Mouse (Mus musculus) hindbrain, embryonic 13.5 days (tissue): ENCODE measurements at regions not wholly inside any gene's neighbourhood (a gene's known extent, or its start where the extent isn't known, plus 50 kb on each side); places are given as distances from the start of the nearest gene placed in this dataset.

Experiments
- ATAC-seq: fragments of 200-750 bp; cut with Nextera tagmentation; 2 replicates; pipeline ENCODE4 v1.8.0; 2017; ENCODE audit warnings: moderate TSS enrichment; ENCODE audit not compliant: low FRiP score
- H3K27ac ChIP-seq: fragments of 300-500 bp; sonication (generic); 2 replicates; pipeline ENCODE4 v1.5.1; 2015; ENCODE audit warnings: inconsistent platforms, mild to moderate bottlenecking, moderate library complexity
- H3K27me3 ChIP-seq: fragments of 300-500 bp; sonication (generic); 2 replicates; pipeline ENCODE4 v1.6.1; 2015; ENCODE audit warnings: mild to moderate bottlenecking, inconsistent platforms
- H3K36me3 ChIP-seq: fragments of 300-500 bp; sonication (generic); 2 replicates; pipeline ENCODE4 v1.6.1; 2015; ENCODE audit warnings: mild to moderate bottlenecking, inconsistent platforms
- H3K4me1 ChIP-seq: fragments of 300-500 bp; sonication (generic); replicated peaks from 2 replicates; pipeline ENCODE4 v1.6.1; 2015; ENCODE audit warnings: inconsistent platforms
- H3K4me2 ChIP-seq: fragments of 300-500 bp; sonication (generic); 2 replicates; pipeline ENCODE4 v1.6.1; 2015; ENCODE audit warnings: inconsistent platforms, mild to moderate bottlenecking, moderate library complexity
- H3K4me3 ChIP-seq: fragments of 300-500 bp; sonication (generic); 2 replicates; pipeline ENCODE4 v1.5.1; 2015; ENCODE audit warnings: mild to moderate bottlenecking, inconsistent platforms
- H3K9ac ChIP-seq: fragments of 300-500 bp; sonication (generic); 2 replicates; pipeline ENCODE4 v1.6.1; 2015; ENCODE audit warnings: mild to moderate bottlenecking, inconsistent platforms
- H3K9me3 ChIP-seq: fragments of 300-500 bp; sonication (generic); 2 replicates; pipeline ENCODE4 v1.6.1; 2016; ENCODE audit warnings: inconsistent platforms
- WGBS: fragments of 180-500 bp; shearing (Covaris S2); methylation state at CpG from one replicate; pipeline ENCODE4 v1.1.7; 2015; 5-methylcytosine and 5-hydroxymethylcytosine counted together

GRCm38 (mm10) chr12:35429473-35429872 lies 105.4 kb downstream of the Ahr start:
- Histone ChIP-seq H3K27me3 (no peaks in the 10 kb centered on the region), H3K4me2 (no peak overlapping the region), H3K36me3 (no peaks in the 10 kb centered on the region), H3K27ac (no peak overlapping the region), H3K9ac (no peak overlapping the region), H3K4me3 (no peak overlapping the region), H3K4me1 (no peaks in the 10 kb centered on the region), H3K9me3 (no peaks in the 10 kb centered on the region)
- 95% methylated on average over 1 of the region's 1 CpGs for WGBS
- ATAC-seq, result no peak

- Histone ChIP-seq H3K27ac (no peak overlapping the region), H3K9ac (no peak overlapping the region), H3K27me3 (no peaks in the 10 kb centered on the region), H3K4me1 (0 out of 2 replicates have a peak, but pooled peaks cover 3% of the 10 kb centered on the region), H3K36me3 (no peaks in the 10 kb centered on the region), H3K4me3 (no peak overlapping the region), H3K9me3 (no peaks in the 10 kb centered on the region), H3K4me2 (no peak overlapping the region)
- 59% methylated on average over 2 of the region's 2 CpGs for WGBS
- ATAC-seq, result no peak
These were observed 115.6 kb downstream of the Ahr start for GRCm38 (mm10) chr12:35419206-35419605.

- Histone ChIP-seq H3K4me1 (0 out of 2 replicates have a peak, but pooled peaks cover 3% of the 10 kb centered on the region), H3K4me3 (no peak overlapping the region), H3K36me3 (no peaks in the 10 kb centered on the region), H3K4me2 (no peak overlapping the region), H3K27me3 (no peaks in the 10 kb centered on the region), H3K9me3 (no peaks in the 10 kb centered on the region), H3K9ac (no peak overlapping the region), H3K27ac (no peak overlapping the region)
- ATAC-seq, result no peak
- WGBS, result 94% methylated on average over 4 of the region's 4 CpGs
These were observed 116.9 kb downstream of the Ahr start for GRCm38 (mm10) chr12:35417943-35418342.

GRCm38 (mm10) chr12:35416583-35416982 lies 118.3 kb downstream of the Ahr start:
- Histone ChIP-seq H3K9me3 (no peaks in the 10 kb centered on the region), H3K9ac (no peak overlapping the region), H3K27me3 (no peaks in the 10 kb centered on the region), H3K4me3 (no peak overlapping the region), H3K36me3 (no peaks in the 10 kb centered on the region), H3K27ac (no peak overlapping the region), H3K4me1 (0 out of 2 replicates have a peak, but pooled peaks cover 3% of the 10 kb centered on the region), H3K4me2 (no peak overlapping the region)
- WGBS, result 60% methylated on average over 5 of the region's 5 CpGs
- ATAC-seq, result no peak

GRCm38 (mm10) chr12:35412715-35413114 lies 122.1 kb downstream of the Ahr start:
- no peak overlapping the region for H3K4me3 ChIP-seq
- H3K9me3 ChIP-seq, result no peaks in the 10 kb centered on the region
- H3K4me2 ChIP-seq, result no peak overlapping the region
- WGBS, result 76% methylated on average over 3 of the region's 3 CpGs
- no peaks in the 10 kb centered on the region for H3K27me3 ChIP-seq
- H3K36me3 ChIP-seq, result no peaks in the 10 kb centered on the region
- no peak overlapping the region for H3K9ac ChIP-seq
- 0 out of 2 replicates have a peak, but pooled peaks cover 3% of the 10 kb centered on the region for H3K4me1 ChIP-seq
- no peak for ATAC-seq
- no peak overlapping the region for H3K27ac ChIP-seq

- no peaks in the 10 kb centered on the region for H3K4me1 ChIP-seq
These were observed 126.4 kb downstream of the Ahr start for GRCm38 (mm10) chr12:35408461-35408860.

GRCm38 (mm10) chr12:35408044-35408443 lies 126.8 kb downstream of the Ahr start:
- Histone ChIP-seq H3K4me1 (no peaks in the 10 kb centered on the region), H3K4me2 (no peak overlapping the region), H3K9me3 (no peaks in the 10 kb centered on the region), H3K4me3 (no peak overlapping the region), H3K27ac (no peak overlapping the region), H3K27me3 (no peaks in the 10 kb centered on the region), H3K36me3 (no peaks in the 10 kb centered on the region), H3K9ac (no peak overlapping the region)
- ATAC-seq, result no peak
- WGBS, result 91% methylated on average over 3 of the region's 3 CpGs

More at GRCm38 (mm10) chr12:35408461-35408860, 126.4 kb downstream of the Ahr start:
- Histone ChIP-seq H3K9me3 (no peaks in the 10 kb centered on the region), H3K36me3 (no peaks in the 10 kb centered on the region), H3K4me3 (no peak overlapping the region), H3K9ac (no peak overlapping the region), H3K4me2 (no peak overlapping the region), H3K27me3 (no peaks in the 10 kb centered on the region), H3K27ac (no peak overlapping the region)
- 76% methylated on average over 3 of the region's 3 CpGs for WGBS
- ATAC-seq, result no peak

- Histone ChIP-seq H3K27me3 (no peaks in the 10 kb centered on the region), H3K4me2 (no peak overlapping the region), H3K9me3 (peaks cover 3% of the 10 kb centered on the region; the same call in 1 of the 2 replicates), H3K27ac (no peak overlapping the region), H3K4me3 (no peak overlapping the region), H3K36me3 (no peaks in the 10 kb centered on the region), H3K4me1 (no peaks in the 10 kb centered on the region), H3K9ac (no peak overlapping the region)
- ATAC-seq, result no peak
- 71% methylated on average over 2 of the region's 2 CpGs for WGBS
These were observed 133.0 kb downstream of the Ahr start for GRCm38 (mm10) chr12:35401853-35402252.

- Histone ChIP-seq H3K4me2 (no peak overlapping the region), H3K9me3 (peaks cover 3% of the 10 kb centered on the region; the same call in 1 of the 2 replicates), H3K9ac (no peak overlapping the region), H3K4me3 (no peak overlapping the region), H3K27ac (no peak overlapping the region), H3K36me3 (no peaks in the 10 kb centered on the region), H3K27me3 (no peaks in the 10 kb centered on the region), H3K4me1 (no peaks in the 10 kb centered on the region)
- ATAC-seq, result no peak
- 82% methylated on average over 2 of the region's 2 CpGs for WGBS
These were observed 133.6 kb downstream of the Ahr start for GRCm38 (mm10) chr12:35401219-35401618.

- Histone ChIP-seq H3K4me3 (no peak overlapping the region), H3K9ac (no peak overlapping the region), H3K4me2 (no peak overlapping the region), H3K9me3 (no peaks in the 10 kb centered on the region; the same call in 1 of the 2 replicates), H3K27ac (no peak overlapping the region), H3K27me3 (no peaks in the 10 kb centered on the region), H3K4me1 (no peaks in the 10 kb centered on the region), H3K36me3 (no peaks in the 10 kb centered on the region)
- 89% methylated on average over 1 of the region's 1 CpGs for WGBS
- ATAC-seq, result no peak
These were observed 139.6 kb downstream of the Ahr start for GRCm38 (mm10) chr12:35395211-35395610.

- Histone ChIP-seq H3K27ac (no peak overlapping the region), H3K9ac (no peak overlapping the region), H3K4me3 (no peak overlapping the region), H3K4me2 (no peak overlapping the region), H3K27me3 (no peaks in the 10 kb centered on the region), H3K4me1 (no peaks in the 10 kb centered on the region), H3K36me3 (no peaks in the 10 kb centered on the region), H3K9me3 (no peaks in the 10 kb centered on the region)
- no peak for ATAC-seq
- WGBS, result 66% methylated on average over 2 of the region's 2 CpGs
These were observed 142.7 kb downstream of the Ahr start for GRCm38 (mm10) chr12:35392111-35392510.

- Histone ChIP-seq H3K4me1 (no peaks in the 10 kb centered on the region), H3K9ac (no peak overlapping the region), H3K36me3 (no peaks in the 10 kb centered on the region), H3K27ac (no peak overlapping the region), H3K9me3 (no peaks in the 10 kb centered on the region), H3K4me3 (no peak overlapping the region), H3K27me3 (no peaks in the 10 kb centered on the region), H3K4me2 (no peak overlapping the region)
- no peak for ATAC-seq
- WGBS, result 88% methylated on average over 1 of the region's 1 CpGs
These were observed 144.6 kb downstream of the Ahr start for GRCm38 (mm10) chr12:35390266-35390665.

- H3K9me3 ChIP-seq, result no peaks in the 10 kb centered on the region
- ATAC-seq, result no peak
- no peak overlapping the region for H3K4me3 ChIP-seq
- H3K4me2 ChIP-seq, result no peak overlapping the region
- no peaks in the 10 kb centered on the region for H3K27me3 ChIP-seq
- no peak overlapping the region for H3K9ac ChIP-seq
- H3K27ac ChIP-seq, result no peak overlapping the region
- H3K4me1 ChIP-seq, result no peaks in the 10 kb centered on the region
- H3K36me3 ChIP-seq, result no peaks in the 10 kb centered on the region
These were observed 145.0 kb downstream of the Ahr start for GRCm38 (mm10) chr12:35389839-35390238.
